Mouse (Mus musculus) C2C12 (cell line): ENCODE measurements around the gene Efna3.

Experiments used
- MAX ChIP-seq: IDR thresholded peaks from one replicate; pipeline ENCODE4 v1.6.1; 2011; ENCODE audit warnings: mild to moderate bottlenecking, control low read depth
- USF1 ChIP-seq: IDR thresholded peaks from one replicate; pipeline ENCODE4 v1.6.1; 2011; ENCODE audit warnings: low read depth, mild to moderate bottlenecking, control low read depth, moderate library complexity

- no peak for TF ChIP-seq MAX
- TF ChIP-seq USF1: no peak
Observed at GRCm38 (mm10) chr3:89332476-89332875, 9.7 kb upstream of the Efna3 start.
